Mouse (Mus musculus): ENCODE data around the gene Pi16.

GRCm38 (mm10) chr17:29336266-29336990 is 18.9 kb downstream of the Pi16 start:
- no peak for TF ChIP-seq CTCF (IDR thresholded peaks at IDR 0.05; ENCODE audit: control insufficient read depth, insufficient read depth, insufficient replicate concordance, low read depth, low read length)
- TF ChIP-seq POLR2A (IDR thresholded peaks at IDR 0.05; ENCODE audit: control insufficient read depth, low read depth, low read length), result no peak
